Mouse (Mus musculus) heart, embryonic 14.5 days (tissue): ENCODE measurements at regions not wholly inside any gene's neighbourhood (a gene's known extent, or its start where the extent isn't known, plus 50 kb on each side); places are given as distances from the start of the nearest gene placed in this dataset.

Experiments
- ATAC-seq: fragments of 200-750 bp; cut with Nextera tagmentation; 2 replicates; pipeline ENCODE4 v1.8.0; 2017; ENCODE audit warnings: low read depth, moderate TSS enrichment; ENCODE audit not compliant: insufficient number of reproducible peaks, insufficient read depth, low FRiP score
- H3K27ac ChIP-seq, 2 experiments: fragments of 200-500 bp in 1 of 2; fragments of 300-500 bp in 1 of 2; sonication (generic) in 1 of 2; replicated peaks in 1 of 2; 2 replicates each; pipeline ENCODE4 v1.5.1; 2012 to 2014; ENCODE audit warnings: low read depth in 2 of 2, low read length in 2 of 2, control low read depth in 1 of 2, mild to moderate bottlenecking in 1 of 2, mixed read lengths in 1 of 2; ENCODE audit not compliant: control insufficient read depth in 1 of 2, insufficient read depth in 1 of 2
- H3K27me3 ChIP-seq: fragments of 300-500 bp; sonication (generic); 2 replicates; pipeline ENCODE4 v1.6.1; 2014; ENCODE audit warnings: mild to moderate bottlenecking, low read length, control low read depth; ENCODE audit not compliant: control insufficient read depth, insufficient read depth
- H3K36me3 ChIP-seq: fragments of 300-500 bp; sonication (generic); 2 replicates; pipeline ENCODE4 v1.6.1; 2014; ENCODE audit warnings: mild to moderate bottlenecking, control low read depth, low read length, mixed read lengths; ENCODE audit not compliant: control insufficient read depth, insufficient read depth
- H3K4me1 ChIP-seq, 2 experiments: fragments of 200-500 bp in 1 of 2; fragments of 300-500 bp in 1 of 2; sonication (generic) in 1 of 2; 2 replicates each; pipeline ENCODE4 v1.6.1; 2012 to 2014; ENCODE audit warnings: low read length in 2 of 2, control low read depth in 1 of 2, mixed read lengths in 1 of 2; ENCODE audit not compliant: control insufficient read depth in 2 of 2, insufficient read depth in 2 of 2
- H3K4me2 ChIP-seq: fragments of 300-500 bp; sonication (generic); 2 replicates; pipeline ENCODE4 v1.6.1; 2014; ENCODE audit warnings: mild to moderate bottlenecking, low read length
- H3K4me3 ChIP-seq, 2 experiments: fragments of 200-500 bp in 1 of 2; fragments of 300-500 bp in 1 of 2; sonication (generic) in 1 of 2; 2 replicates each; pipeline ENCODE4 v1.5.1; 2012 to 2014; ENCODE audit warnings: low read length in 2 of 2, mild to moderate bottlenecking in 2 of 2, control low read depth in 1 of 2, low read depth in 1 of 2, moderate library complexity in 1 of 2; ENCODE audit not compliant: control insufficient read depth in 1 of 2, insufficient read depth in 1 of 2
- H3K9ac ChIP-seq: fragments of 300-500 bp; sonication (generic); 2 replicates; pipeline ENCODE4 v1.6.1; 2014; ENCODE audit warnings: mild to moderate bottlenecking, low read length
- H3K9me3 ChIP-seq: fragments of 300-500 bp; sonication (generic); 2 replicates; pipeline ENCODE4 v1.6.1; 2016; ENCODE audit warnings: low read length, control low read depth; ENCODE audit not compliant: control insufficient read depth
- WGBS: fragments of 180-500 bp; shearing (Covaris S2); extraction: QIAGEN DNeasy Blood & Tissue Kit; methylation state at CpG from one replicate; pipeline ENCODE4 v1.1.7; 2014; 5-methylcytosine and 5-hydroxymethylcytosine counted together

- Histone ChIP-seq H3K9me3 (no peaks in the 10 kb centered on the region), H3K27me3 (no peaks in the 10 kb centered on the region), H3K4me1 (no peaks in the 10 kb centered on the region; a peak in 1 of 4 replicates), H3K4me2 (no peak overlapping the region), H3K36me3 (no peaks in the 10 kb centered on the region), H3K4me3 (no peak overlapping the region), H3K27ac (no peak overlapping the region), H3K9ac (no peak overlapping the region)
- no peak for ATAC-seq
- 57% methylated on average over 7 of the region's 7 CpGs for WGBS
These were observed 261.9 kb downstream of the Wdr11 start for GRCm38 (mm10) chr7:129853596-129853995.

- Histone ChIP-seq H3K9me3 (no peaks in the 10 kb centered on the region), H3K4me1 (no peaks in the 10 kb centered on the region; a peak in 1 of 4 replicates), H3K9ac (no peak overlapping the region), H3K27me3 (no peaks in the 10 kb centered on the region), H3K4me2 (no peak overlapping the region), H3K4me3 (no peak overlapping the region), H3K27ac (no peak overlapping the region), H3K36me3 (no peaks in the 10 kb centered on the region)
- WGBS, result 70% methylated on average over 2 of the region's 2 CpGs
- no peak for ATAC-seq
These were observed 263.3 kb downstream of the Wdr11 start for GRCm38 (mm10) chr7:129854942-129855341.

- Histone ChIP-seq H3K4me3 (no peak overlapping the region), H3K9me3 (no peaks in the 10 kb centered on the region), H3K27me3 (no peaks in the 10 kb centered on the region), H3K27ac (no peak overlapping the region), H3K36me3 (no peaks in the 10 kb centered on the region), H3K4me2 (no peak overlapping the region), H3K4me1 (no peaks in the 10 kb centered on the region), H3K9ac (no peak overlapping the region)
- 43% methylated on average over 1 of the region's 1 CpGs for WGBS
- no peak for ATAC-seq
These were observed 271.3 kb downstream of the Wdr11 start for GRCm38 (mm10) chr7:129862966-129863365.

- Histone ChIP-seq H3K4me1 (no peaks in the 10 kb centered on the region), H3K27me3 (no peaks in the 10 kb centered on the region), H3K4me2 (no peak overlapping the region), H3K9ac (no peak overlapping the region), H3K4me3 (no peak overlapping the region), H3K36me3 (no peaks in the 10 kb centered on the region), H3K9me3 (no peaks in the 10 kb centered on the region), H3K27ac (no peak overlapping the region)
- 44% methylated on average over 3 of the region's 3 CpGs for WGBS
- ATAC-seq, result no peak
These were observed 273.9 kb downstream of the Wdr11 start for GRCm38 (mm10) chr7:129865536-129865935.

GRCm38 (mm10) chr7:129872208-129872790 is 280.6 kb downstream of the Wdr11 start:
- Histone ChIP-seq H3K4me1 (peaks cover 6 to 15% of the 10 kb centered on the region in 2 experiments), H3K9me3 (no peaks in the 10 kb centered on the region), H3K9ac (no peak overlapping the region), H3K27me3 (no peaks in the 10 kb centered on the region), H3K4me3 (no peak overlapping the region), H3K4me2 (no peak overlapping the region), H3K36me3 (no peaks in the 10 kb centered on the region), H3K27ac (no peak overlapping the region)
- WGBS, result 79% methylated on average over 11 of the region's 11 CpGs
- ATAC-seq, result no peak

GRCm38 (mm10) chr7:129876202-129876851 is 284.7 kb downstream of the Wdr11 start:
- H3K27ac ChIP-seq, result peak overlapping the region in 1 of 2 experiments; percentile 10; a peak in 1 of 4 replicates

GRCm38 (mm10) chr7:129876852-129877223 is 285.2 kb downstream of the Wdr11 start:
- Histone ChIP-seq H3K4me3 (no peak overlapping the region), H3K27me3 (no peaks in the 10 kb centered on the region), H3K36me3 (no peaks in the 10 kb centered on the region), H3K27ac (0 out of 4 replicates have a peak overlapping the region, but pooled peaks of 1 of the 2 experiments have one; percentile 10), H3K4me1 (peaks cover 7 to 15% of the 10 kb centered on the region in 2 experiments), H3K9ac (no peak overlapping the region), H3K9me3 (no peaks in the 10 kb centered on the region), H3K4me2 (no peak overlapping the region)
- ATAC-seq, result no peak

More at GRCm38 (mm10) chr7:129876202-129876851, 284.7 kb downstream of the Wdr11 start:
- H3K9ac ChIP-seq, result no peak overlapping the region
- H3K27me3 ChIP-seq, result no peaks in the 10 kb centered on the region
- no peak overlapping the region for H3K4me2 ChIP-seq
- H3K4me1 ChIP-seq, result peaks cover 7 to 15% of the 10 kb centered on the region in 2 experiments
- 59% methylated on average over 7 of the region's 7 CpGs for WGBS
- no peak overlapping the region for H3K4me3 ChIP-seq
- no peaks in the 10 kb centered on the region for H3K36me3 ChIP-seq
- ATAC-seq, result no peak
- no peaks in the 10 kb centered on the region for H3K9me3 ChIP-seq
